Mouse (Mus musculus) MEL (cell line): ENCODE data around the gene Mrpl14. TPM values are rescaled to one million over a fixed set of nuclear protein-coding genes. Genes with fewer than 3 reads are reported as not detected.

Source experiments
- DNase-seq: peaks from one replicate; pipeline ENCODE4 v3.0.0; 2011; ENCODE audit warnings: low read depth, low spot score
- H3K27ac ChIP-seq: 2 replicates; pipeline ENCODE4 v1.5.1; 2012; ENCODE audit warnings: low read depth, mild to moderate bottlenecking, control low read depth, low read length, moderate library complexity; ENCODE audit not compliant: control insufficient read depth
- H3K27me3 ChIP-seq, 2 experiments: fragments of 150-350 bp in 1 of 2; sonication (generic) in 1 of 2; 2 replicates each; pipeline ENCODE4 v1.6.1; 2012; ENCODE audit warnings: low read length in 2 of 2, mild to moderate bottlenecking in 2 of 2, improper control_type of control experiment in 1 of 2, moderate library complexity in 1 of 2; ENCODE audit not compliant: insufficient read depth in 2 of 2, control insufficient read depth in 1 of 2
- H3K36me3 ChIP-seq, 2 experiments: 2 replicates each; pipeline ENCODE4 v1.6.1; 2012 to 2014; ENCODE audit warnings: low read length in 2 of 2, improper control_type of control experiment in 1 of 2, inconsistent platforms in 1 of 2, mild to moderate bottlenecking in 1 of 2; ENCODE audit not compliant: insufficient read depth in 2 of 2, control insufficient read depth in 1 of 2
- H3K4me1 ChIP-seq, 2 experiments: fragments of 150-350 bp in 1 of 2; sonication (generic) in 1 of 2; 2 replicates each; pipeline ENCODE4 v1.6.1; 2012; ENCODE audit warnings: low read length in 2 of 2, improper control_type of control experiment in 1 of 2, mild to moderate bottlenecking in 1 of 2; ENCODE audit not compliant: insufficient read depth in 2 of 2, control insufficient read depth in 1 of 2
- H3K4me3 ChIP-seq, 2 experiments: fragments of 150-350 bp in 1 of 2; sonication (generic) in 1 of 2; 2 replicates each; pipeline ENCODE4 v1.5.1; 2012; ENCODE audit warnings: low read depth in 2 of 2, low read length in 2 of 2, mild to moderate bottlenecking in 2 of 2, moderate library complexity in 2 of 2, control low read depth in 1 of 2, improper control_type of control experiment in 1 of 2; ENCODE audit not compliant: control insufficient read depth in 1 of 2, insufficient read depth in 1 of 2
- H3K79me2 ChIP-seq: 2 replicates; pipeline ENCODE4 v1.6.1; 2012; ENCODE audit warnings: mild to moderate bottlenecking, low read length, moderate library complexity; ENCODE audit not compliant: control insufficient read depth, poor library complexity, insufficient read depth
- H3K9ac ChIP-seq: 2 replicates; pipeline ENCODE4 v1.6.1; 2012; ENCODE audit warnings: low read depth, mild to moderate bottlenecking, control low read depth, low read length, moderate library complexity; ENCODE audit not compliant: control insufficient read depth, poor library complexity, severe bottlenecking
- H3K9me3 ChIP-seq: fragments of 150-350 bp; sonication (generic); replicated peaks from 2 replicates; pipeline ENCODE4 v1.6.1; 2012; ENCODE audit warnings: mild to moderate bottlenecking, low read length, improper control_type of control experiment, moderate library complexity; ENCODE audit not compliant: insufficient read depth
- BHLHE40 ChIP-seq: IDR thresholded peaks from 2 replicates; pipeline ENCODE4 v1.6.1; 2012; ENCODE audit warnings: low read depth, mild to moderate bottlenecking, inconsistent platforms, low read length, improper control_type of control experiment, borderline replicate concordance
- CHD1 ChIP-seq: IDR thresholded peaks from 2 replicates; pipeline ENCODE4 v1.6.1; 2012; ENCODE audit warnings: low read depth, mild to moderate bottlenecking, inconsistent platforms, low read length, improper control_type of control experiment
- CTCF ChIP-seq, 3 experiments: IDR thresholded peaks in 2 of 3; conservative IDR thresholded peaks in 1 of 3; 2 replicates each; pipeline ENCODE4 v1.5.1; 2011 to 2012; ENCODE audit warnings: low read length in 3 of 3, low read depth in 2 of 3, mild to moderate bottlenecking in 2 of 3, improper control_type of control experiment in 1 of 3, inconsistent platforms in 1 of 3, mixed read lengths in 1 of 3, moderate library complexity in 1 of 3; ENCODE audit not compliant: control insufficient read depth in 1 of 3, insufficient read depth in 1 of 3, poor library complexity in 1 of 3, severe bottlenecking in 1 of 3
- E2F4 ChIP-seq: IDR thresholded peaks from 2 replicates; pipeline ENCODE4 v1.6.1; 2011; ENCODE audit warnings: low read depth, low read length, improper control_type of control experiment, borderline replicate concordance
- ELF1 ChIP-seq: IDR thresholded peaks from 2 replicates; pipeline ENCODE4 v1.6.1; 2014; ENCODE audit warnings: low read depth, mild to moderate bottlenecking, inconsistent platforms, low read length, improper control_type of control experiment, moderate library complexity
- GABPA ChIP-seq: IDR thresholded peaks from 2 replicates; pipeline ENCODE4 v1.6.1; 2012; ENCODE audit warnings: low read depth, mild to moderate bottlenecking, inconsistent platforms, low read length, improper control_type of control experiment, moderate library complexity
- HCFC1 ChIP-seq: IDR thresholded peaks from 2 replicates; pipeline ENCODE4 v1.6.1; 2012; ENCODE audit warnings: low read depth, mild to moderate bottlenecking, inconsistent platforms, low read length, improper control_type of control experiment, moderate library complexity
- JUND ChIP-seq: IDR thresholded peaks from 2 replicates; pipeline ENCODE4 v1.6.1; 2011; ENCODE audit warnings: low read depth, mild to moderate bottlenecking, improper control_type of control experiment, low read length
- MAFK ChIP-seq: IDR thresholded peaks from 2 replicates; pipeline ENCODE4 v1.6.1; 2011; ENCODE audit warnings: low read depth, mild to moderate bottlenecking, low read length, improper control_type of control experiment, borderline replicate concordance
- MAX ChIP-seq: IDR thresholded peaks from 2 replicates; pipeline ENCODE4 v1.6.1; 2011; ENCODE audit warnings: low read length, improper control_type of control experiment
- MAZ ChIP-seq: IDR thresholded peaks from 2 replicates; pipeline ENCODE4 v1.6.1; 2012; ENCODE audit warnings: low read depth, mild to moderate bottlenecking, inconsistent platforms, low read length, improper control_type of control experiment
- MYB ChIP-seq: IDR thresholded peaks from 2 replicates; pipeline ENCODE4 v1.6.1; 2011; ENCODE audit warnings: mild to moderate bottlenecking, low read depth, low read length, improper control_type of control experiment
- MYC ChIP-seq: IDR thresholded peaks from 2 replicates; pipeline ENCODE4 v1.6.1; 2011; ENCODE audit warnings: low read depth, mild to moderate bottlenecking, low read length, improper control_type of control experiment, moderate library complexity
- NELFE ChIP-seq: IDR thresholded peaks from 2 replicates; pipeline ENCODE4 v1.6.1; 2011; ENCODE audit warnings: low read depth, low read length, improper control_type of control experiment
- POLR2AphosphoS5 ChIP-seq: IDR thresholded peaks from 2 replicates; pipeline ENCODE4 v1.6.1; 2012; ENCODE audit warnings: low read depth, borderline replicate concordance, mild to moderate bottlenecking, inconsistent platforms, low read length, moderate library complexity, mixed read lengths
- RAD21 ChIP-seq: IDR thresholded peaks from 2 replicates; pipeline ENCODE4 v1.6.1; 2011; ENCODE audit warnings: mild to moderate bottlenecking, low read depth, low read length, improper control_type of control experiment
- SMC3 ChIP-seq: IDR thresholded peaks from 2 replicates; pipeline ENCODE4 v1.6.1; 2011; ENCODE audit warnings: low read depth, low read length, improper control_type of control experiment
- UBTF ChIP-seq: IDR thresholded peaks from 2 replicates; pipeline ENCODE4 v1.6.1; 2012; ENCODE audit warnings: low read depth, mild to moderate bottlenecking, inconsistent platforms, low read length, improper control_type of control experiment, moderate library complexity, borderline replicate concordance; ENCODE audit not compliant: insufficient read depth
- USF2 ChIP-seq, 2 experiments: IDR thresholded peaks; 2 replicates each; pipeline ENCODE4 v1.6.1; 2011 to 2012; ENCODE audit warnings: improper control_type of control experiment in 2 of 2, low read length in 2 of 2, borderline replicate concordance in 1 of 2, inconsistent platforms in 1 of 2, low read depth in 1 of 2, mild to moderate bottlenecking in 1 of 2; ENCODE audit not compliant: insufficient read depth in 1 of 2
- ZKSCAN1 ChIP-seq: IDR thresholded peaks from 2 replicates; pipeline ENCODE4 v1.6.1; 2012; ENCODE audit warnings: low read depth, mild to moderate bottlenecking, inconsistent platforms, low read length, improper control_type of control experiment, moderate library complexity
- ZMIZ1 ChIP-seq: IDR thresholded peaks from 2 replicates; pipeline ENCODE4 v1.6.1; 2012; ENCODE audit warnings: low read depth, mild to moderate bottlenecking, inconsistent platforms, low read length, improper control_type of control experiment, moderate library complexity
- ZNF384 ChIP-seq: IDR thresholded peaks from 2 replicates; pipeline ENCODE4 v1.6.1; 2012; ENCODE audit warnings: low read depth, mild to moderate bottlenecking, inconsistent platforms, low read length, improper control_type of control experiment
- polyA plus RNA-seq, 2 experiments: library from polyadenylated mRNA; stranded (reverse) in 1 of 2; unstranded in 1 of 2; fragments of >175 nt in 1 of 2; fragments of >200 nt in 1 of 2; gene quantifications; 2 replicates each; pipeline versions ENCODE4 v1.2.1 to v1.2.4; 2012; ENCODE audit warnings: low replicate concordance in 2 of 2, low read depth in 1 of 2; ENCODE audit not compliant: insufficient read length in 2 of 2, insufficient read depth in 1 of 2, missing spikeins in 1 of 2
- total RNA-seq: library from RNA; depleted of rRNA; stranded (reverse); fragments of 300-350 nt; gene quantifications from 2 replicates; pipeline ENCODE4 v1.2.3, GENCODE M21; 2012

Gene Mrpl14
- total and polyA plus RNA-seq, 3 experiments: 66.2 to 159 TPM; not detected in 1

GRCm38 (mm10) chr17:45667481-45667880 lies 18.6 kb upstream of the Mrpl14 start:
- Histone ChIP-seq H3K9me3 (no peaks in the 10 kb centered on the region), H3K79me2 (no peaks in the 10 kb centered on the region), H3K36me3 (no peaks in the 10 kb centered on the region; a peak in 1 of 4 replicates), H3K27me3 (no peaks in the 10 kb centered on the region), H3K4me3 (no peak overlapping the region), H3K27ac (no peak overlapping the region), H3K9ac (no peak overlapping the region), H3K4me1 (no peaks in the 10 kb centered on the region)
- no peak for DNase-seq
- TF ChIP-seq JUND (no peak), E2F4 (no peak), GABPA (no peak), MAFK (no peak), USF2 (IDR thresholded peaks at IDR 0.05; ENCODE audit: borderline replicate concordance in 1 of 2, insufficient read depth in 1 of 2, low read depth in 1 of 2, low read length in 2 of 2) (no peak)

GRCm38 (mm10) chr17:45667986-45668385 lies 18.1 kb upstream of the Mrpl14 start:
- TF ChIP-seq UBTF (no peak), ELF1 (no peak), MYC (no peak)
- no peak for DNase-seq
- Histone ChIP-seq H3K36me3 (no peaks in the 10 kb centered on the region; a peak in 1 of 4 replicates), H3K79me2 (no peaks in the 10 kb centered on the region), H3K9me3 (no peaks in the 10 kb centered on the region), H3K4me3 (no peak overlapping the region), H3K4me1 (no peaks in the 10 kb centered on the region), H3K27ac (no peak overlapping the region), H3K27me3 (no peaks in the 10 kb centered on the region), H3K9ac (no peak overlapping the region)

- no peaks in the 10 kb centered on the region for H3K79me2 ChIP-seq
- DNase-seq: peak; percentile 28
- H3K4me3 ChIP-seq: no peak overlapping the region
- no peaks in the 10 kb centered on the region for H3K27me3 ChIP-seq
- H3K27ac ChIP-seq: no peak overlapping the region
- H3K9ac ChIP-seq: no peak overlapping the region
- no peaks in the 10 kb centered on the region for H3K9me3 ChIP-seq
- TF ChIP-seq ZMIZ1 (no peak), MAX (no peak), UBTF (no peak), MYB (no peak), ZKSCAN1 (no peak), RAD21 (no peak; the same call in 1 of the 2 replicates), CTCF (IDR thresholded peaks at IDR 0.05 in 2 of 3, conservative IDR thresholded peaks at IDR 0.05 in 1 of 3; ENCODE audit: control insufficient read depth in 1 of 3, insufficient read depth in 1 of 3, low read depth in 2 of 3, low read length in 3 of 3, poor library complexity in 1 of 3, severe bottlenecking in 1 of 3) (peak; percentile 25 to 58 (median 48); a peak in 4 of 6 replicates), BHLHE40 (no peak), CHD1 (no peak), USF2 (IDR thresholded peaks at IDR 0.05; ENCODE audit: borderline replicate concordance in 1 of 2, insufficient read depth in 1 of 2, low read depth in 1 of 2, low read length in 2 of 2) (no peak), NELFE (no peak), ELF1 (no peak), MYC (no peak), MAZ (no peak), HCFC1 (no peak), ZNF384 (no peak), POLR2AphosphoS5 (no peak), SMC3 (peak; percentile 27)
- H3K36me3 ChIP-seq: no peaks in the 10 kb centered on the region; a peak in 1 of 4 replicates
- H3K4me1 ChIP-seq: no peaks in the 10 kb centered on the region
Observed at GRCm38 (mm10) chr17:45671821-45672220, 14.3 kb upstream of the Mrpl14 start.
